Mouse (Mus musculus) megakaryocyte progenitor cell, adult 5-6 weeks (primary cell): Measurements from ENCODE around the gene Aldh1l1. TPM values are rescaled to one million over a fixed set of nuclear protein-coding genes. Genes with fewer than 3 reads are reported as not detected.
A peak's percentile ranks its signal among the peaks of the same experiment; 100 is the strongest.

Experiments used
- ATAC-seq: replicated peaks from 2 replicates; pipeline ENCODE4 v1.8.0; 2016; ENCODE audit warnings: mild to moderate bottlenecking, moderate TSS enrichment, inconsistent platforms; ENCODE audit not compliant: poor library complexity
- total RNA-seq, 2 experiments: library from RNA; stranded (forward) in 1 of 2; stranded (reverse) in 1 of 2; fragments of 157-497, 149-512 nt in 1 of 2; fragments of 200-1000 nt in 1 of 2; gene quantifications; 2 replicates each; pipeline versions ENCODE4 v1.2.3 to v1.2.4; 2015 to 2017

Aldh1l1 gene
- total RNA-seq, 2 experiments from 2014 or later: 1.1 to 2.0 TPM

DNA sequence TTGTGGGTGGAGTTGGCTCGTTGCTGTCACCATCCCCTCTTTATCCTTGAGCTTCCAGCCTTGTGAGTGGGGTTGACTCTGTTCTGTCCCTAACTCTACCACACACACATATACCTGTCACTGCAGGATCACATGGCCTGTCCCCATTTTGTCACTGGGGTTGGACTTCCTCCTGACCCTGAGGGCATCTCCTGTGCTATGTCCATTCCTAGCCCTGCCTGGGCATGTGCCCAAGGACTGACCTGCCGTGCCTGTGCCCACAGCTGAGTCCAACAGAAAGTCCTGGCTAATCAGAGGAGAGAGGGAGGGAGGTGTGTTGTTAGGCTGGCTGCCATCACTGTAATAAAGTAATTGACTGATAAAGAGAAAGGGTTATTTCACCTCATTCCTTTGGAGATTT lies 58.2 kb downstream of the Aldh1l1 start:
- no peak for ATAC-seq

DNA sequence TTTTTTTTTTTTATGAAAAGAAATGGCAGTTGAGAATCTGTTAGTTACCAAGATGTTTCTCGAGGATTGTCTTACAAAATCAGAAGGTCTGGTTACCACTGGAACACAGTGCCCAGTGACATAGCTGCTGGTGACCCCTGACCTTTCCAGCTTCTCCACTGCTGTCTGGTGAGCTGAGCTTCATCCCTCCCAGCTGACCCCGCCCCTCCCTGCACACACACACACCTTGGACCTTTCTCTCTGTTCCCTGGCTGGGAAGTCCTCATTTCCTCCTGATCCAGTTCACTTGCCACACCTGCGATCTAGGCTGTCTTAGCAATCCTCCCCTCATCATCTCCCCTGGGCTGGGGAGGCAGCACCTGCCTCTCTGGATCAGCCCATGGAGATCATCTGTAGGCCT lies 60.0 kb downstream of the Aldh1l1 start:
- ATAC-seq: no peak

DNA sequence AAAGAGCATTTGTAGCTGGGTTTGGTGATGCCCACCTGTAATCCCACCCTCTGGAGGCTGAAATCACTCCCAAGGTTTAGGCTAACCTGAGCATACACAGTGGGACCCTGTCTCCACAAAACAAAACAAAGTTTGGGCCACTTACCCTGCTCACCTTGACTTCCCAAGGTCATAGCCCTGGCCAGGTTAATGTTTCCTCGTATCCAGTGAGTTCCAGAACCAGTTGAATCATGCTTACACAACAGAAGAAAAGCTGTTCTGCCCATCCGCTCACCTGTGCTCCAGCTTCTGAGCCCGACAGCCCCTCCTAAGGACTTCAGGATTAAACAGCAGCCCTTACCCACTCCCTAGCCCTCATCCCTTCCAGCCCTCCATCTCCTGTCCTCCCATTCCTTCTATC lies 60.8 kb downstream of the Aldh1l1 start:
- no peak for ATAC-seq

DNA sequence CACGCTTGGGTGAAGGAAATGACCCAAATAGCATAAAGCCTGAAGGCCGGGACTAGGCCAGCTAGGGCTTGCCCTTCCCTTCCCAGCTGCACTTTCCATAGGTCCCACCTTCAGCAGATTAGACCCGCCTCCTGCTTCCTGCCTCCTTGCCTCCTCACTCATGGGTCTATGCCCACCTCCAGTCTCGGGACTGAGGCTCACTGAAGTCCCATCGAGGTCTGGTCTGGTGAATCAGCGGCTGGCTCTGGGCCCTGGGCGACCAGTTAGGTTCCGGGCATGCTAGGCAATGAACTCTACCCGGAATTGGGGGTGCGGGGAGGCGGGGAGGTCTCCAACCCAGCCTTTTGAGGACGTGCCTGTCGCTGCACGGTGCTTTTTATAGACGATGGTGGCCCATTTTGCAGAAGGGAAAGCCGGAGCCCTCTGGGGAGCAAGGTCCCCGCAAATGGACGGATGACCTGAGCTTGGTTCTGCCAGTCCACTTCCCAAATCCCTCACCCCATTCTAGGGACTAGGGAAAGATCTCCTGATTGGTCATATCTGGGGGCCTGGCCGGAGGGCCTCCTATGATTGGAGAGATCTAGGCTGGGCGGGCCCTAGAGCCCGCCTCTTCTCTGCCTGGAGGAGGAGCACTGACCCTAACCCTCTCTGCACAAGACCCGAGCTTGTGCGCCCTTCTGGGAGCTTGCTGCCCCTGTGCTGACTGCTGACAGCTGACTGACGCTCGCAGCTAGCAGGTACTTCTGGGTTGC lies 64.1 kb downstream of the Aldh1l1 start:
- ATAC-seq: peak; percentile 88

DNA sequence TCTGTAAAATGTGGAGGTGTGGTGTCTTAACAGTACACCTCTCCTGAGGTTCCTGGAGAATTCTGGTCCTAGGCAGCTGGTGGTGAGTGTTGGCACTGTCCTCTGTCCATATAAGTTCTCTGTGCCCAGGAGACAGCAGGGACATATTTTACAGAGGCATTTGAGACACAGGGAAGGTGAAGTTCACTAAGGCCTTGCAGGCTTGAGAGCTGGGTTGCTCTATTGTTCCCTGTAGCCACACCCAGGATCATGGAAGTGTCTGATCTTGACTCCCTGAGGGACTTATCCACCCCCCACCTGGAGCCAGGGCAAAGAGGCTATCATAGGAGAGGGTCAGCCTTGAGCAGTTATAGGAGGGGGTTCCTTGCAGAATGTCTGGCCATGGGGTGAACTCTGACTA lies 65.0 kb downstream of the Aldh1l1 start:
- no peak for ATAC-seq

DNA sequence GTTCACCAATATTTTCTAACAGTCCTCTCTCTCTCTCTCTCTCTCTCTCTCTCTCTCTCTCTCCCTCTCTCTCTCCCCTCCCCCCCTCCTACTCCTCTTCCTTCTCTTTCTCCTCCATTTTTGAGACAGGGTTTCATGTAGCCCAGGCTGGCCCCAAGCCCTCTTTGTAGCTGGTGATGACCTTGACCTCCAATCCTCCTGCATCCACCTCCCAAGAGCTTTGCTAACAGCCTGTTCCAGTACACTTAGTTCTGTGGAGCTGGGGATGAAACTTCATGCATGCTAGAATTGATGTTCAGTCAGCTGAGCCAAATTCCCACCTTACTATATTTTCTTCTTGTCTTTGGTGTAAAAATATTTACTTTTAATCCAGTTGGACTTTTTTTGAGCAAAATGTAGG lies 67.0 kb downstream of the Aldh1l1 start:
- no peak for ATAC-seq

DNA sequence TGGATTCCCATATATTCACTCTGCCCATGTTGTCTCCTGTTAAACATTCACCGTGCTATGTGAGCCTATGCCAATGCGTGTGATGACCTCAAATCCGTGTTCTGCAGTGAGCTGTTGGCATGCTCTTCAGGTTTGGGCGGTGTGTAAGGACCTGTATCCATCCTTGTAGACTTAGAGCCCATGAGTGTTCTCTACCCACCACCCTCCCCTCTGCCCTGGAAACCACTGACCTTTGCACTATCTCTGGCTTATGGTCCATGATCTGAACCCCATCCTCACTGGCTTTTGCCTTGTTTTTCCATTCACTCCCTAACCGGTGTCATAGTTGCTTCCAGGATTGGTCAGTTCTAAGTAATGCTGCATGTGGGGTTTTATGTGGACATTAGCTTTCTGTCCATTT lies 67.5 kb downstream of the Aldh1l1 start:
- ATAC-seq: no peak

DNA sequence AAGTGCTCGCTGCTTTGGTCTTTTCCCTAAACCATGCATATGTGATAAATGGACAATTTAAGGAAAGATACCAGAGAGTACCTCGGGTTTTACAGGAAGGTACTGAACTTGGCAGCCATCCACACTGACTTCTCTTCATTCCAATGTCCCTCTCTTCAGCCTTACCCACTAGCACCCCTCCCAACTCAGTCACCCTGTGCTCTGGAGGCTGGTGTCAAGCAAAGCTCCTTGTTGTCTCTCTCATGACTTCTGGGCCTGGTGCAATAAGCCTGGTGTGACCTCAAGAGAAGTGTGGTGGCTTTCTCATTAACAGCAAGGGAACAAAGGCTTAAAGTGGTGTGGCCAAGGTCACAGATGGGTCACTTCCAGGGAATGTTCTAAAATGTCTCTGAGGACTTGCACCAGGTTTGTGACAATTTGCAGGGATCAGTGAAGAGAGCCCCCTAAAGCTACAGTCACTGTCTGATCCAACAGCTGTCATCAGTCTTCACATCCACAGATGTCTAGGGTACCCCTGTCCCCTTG lies 70.4 kb downstream of the Aldh1l1 start:
- ATAC-seq: no peak

DNA sequence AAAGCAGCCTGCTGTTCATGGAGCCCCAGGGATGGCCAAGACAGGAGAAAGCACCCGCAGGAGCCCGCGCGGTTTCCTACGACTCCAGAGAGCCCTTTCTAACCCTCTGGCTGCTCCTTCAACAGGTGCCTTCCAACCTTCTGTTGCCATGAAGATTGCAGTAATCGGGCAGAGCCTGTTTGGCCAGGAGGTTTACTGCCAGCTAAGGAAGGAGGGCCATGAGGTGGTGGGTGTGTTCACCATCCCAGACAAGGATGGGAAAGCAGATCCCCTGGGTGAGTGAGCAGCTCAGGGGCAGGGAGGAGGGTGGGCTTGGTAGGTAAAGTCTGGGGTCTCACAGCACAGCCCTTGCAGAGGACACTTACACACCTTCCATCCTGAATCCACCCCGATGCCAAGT lies 70.8 kb downstream of the Aldh1l1 start:
- ATAC-seq: no peak

DNA sequence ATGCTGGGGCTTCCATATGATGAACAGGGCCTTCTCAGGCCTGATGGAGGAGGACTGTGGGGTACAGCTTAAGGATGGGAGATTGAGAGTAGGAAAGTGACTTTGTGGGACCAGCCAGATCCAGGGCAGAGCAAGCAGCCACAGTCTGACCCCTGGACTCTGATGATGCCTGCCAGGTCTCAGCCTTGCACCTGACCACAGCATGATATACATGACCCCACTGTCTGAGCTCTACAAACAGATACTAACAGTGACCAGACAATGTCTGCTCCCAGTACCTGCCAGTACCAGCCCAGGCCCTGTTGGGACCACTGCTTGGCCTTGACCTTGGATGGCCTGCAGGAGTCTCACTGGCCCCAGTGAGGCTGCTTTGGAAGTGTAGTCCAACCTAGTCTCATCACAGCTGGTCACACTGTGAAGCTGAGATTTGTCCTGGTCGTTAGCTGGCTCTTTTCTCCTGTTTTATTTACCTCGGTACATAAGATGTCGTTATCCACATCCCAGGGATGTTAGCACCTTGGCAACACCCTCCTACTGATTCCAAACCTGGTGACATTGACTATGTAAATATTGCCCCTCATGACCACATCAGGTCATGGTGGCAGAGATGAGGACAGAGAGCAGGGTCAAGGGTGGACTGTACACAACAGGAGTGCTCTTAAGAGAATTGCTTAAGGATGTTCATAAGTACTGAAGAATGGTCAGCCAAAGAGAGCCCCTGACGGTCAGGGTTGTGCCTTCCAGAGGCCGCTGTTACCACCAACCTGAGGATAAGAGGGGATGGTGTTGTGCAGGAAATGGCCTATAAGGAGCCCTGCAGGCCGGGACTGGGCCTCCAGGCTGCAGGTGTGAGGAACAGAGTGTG lies 71.8 kb downstream of the Aldh1l1 start:
- ATAC-seq: no peak

DNA sequence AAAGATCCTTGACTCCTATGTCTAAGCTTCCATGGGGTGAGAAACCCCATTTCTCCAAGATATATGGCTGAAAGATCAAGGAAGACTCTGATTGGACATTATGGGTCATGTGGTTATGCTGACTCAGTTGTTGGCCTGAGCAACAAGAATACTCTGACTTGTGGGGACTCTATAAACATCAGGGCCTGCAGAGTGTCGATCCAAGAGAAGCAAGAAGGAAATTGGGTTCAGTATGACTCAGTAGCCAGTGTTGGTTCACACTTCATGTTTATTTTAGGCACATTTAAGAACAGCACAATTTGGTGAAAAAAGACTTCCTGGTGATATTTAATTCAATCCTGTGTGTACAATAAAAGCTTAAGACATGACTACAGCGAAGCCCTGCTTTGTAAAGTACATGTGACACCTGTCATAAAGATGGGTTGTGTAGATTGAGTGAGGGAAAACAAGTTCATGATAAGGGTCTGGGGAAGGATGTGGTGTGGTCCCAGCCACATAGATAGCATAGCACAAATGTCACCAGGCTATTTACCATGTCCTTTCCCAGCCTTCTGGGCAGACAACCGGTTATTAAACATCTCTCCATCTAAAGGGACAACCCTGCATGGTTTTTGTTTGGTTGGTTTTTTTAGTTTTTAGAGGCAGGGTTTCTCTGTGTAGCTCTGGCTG lies 74.3 kb downstream of the Aldh1l1 start:
- peak; percentile 31; the same call in 1 of the 2 replicates for ATAC-seq

DNA sequence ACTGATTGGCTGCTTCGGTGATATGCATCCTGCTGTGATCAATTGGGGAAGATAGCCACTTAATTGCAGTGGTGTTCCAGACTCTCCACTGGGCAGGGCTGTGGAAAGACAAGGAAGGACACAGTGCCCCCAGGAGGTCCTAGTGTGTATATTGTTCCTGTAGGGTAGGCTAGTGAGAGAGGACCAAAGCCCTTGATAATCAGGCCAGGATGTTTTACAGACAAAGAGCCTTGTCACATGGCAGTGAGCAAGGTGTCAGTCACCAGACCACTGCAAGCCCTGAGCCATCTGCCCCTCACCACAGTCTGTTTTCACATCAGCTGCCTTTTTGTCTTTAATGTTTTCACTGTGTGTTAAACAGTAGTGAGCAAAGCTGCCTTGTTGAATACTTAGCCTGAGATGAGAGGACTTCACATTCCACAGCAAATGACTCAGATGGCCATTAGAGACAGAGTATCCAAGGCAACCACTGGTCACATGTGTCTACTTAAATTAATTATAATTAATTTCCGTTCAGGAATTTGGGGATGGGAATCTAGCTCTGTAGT lies 75.1 kb downstream of the Aldh1l1 start:
- peak; percentile 48 for ATAC-seq

DNA sequence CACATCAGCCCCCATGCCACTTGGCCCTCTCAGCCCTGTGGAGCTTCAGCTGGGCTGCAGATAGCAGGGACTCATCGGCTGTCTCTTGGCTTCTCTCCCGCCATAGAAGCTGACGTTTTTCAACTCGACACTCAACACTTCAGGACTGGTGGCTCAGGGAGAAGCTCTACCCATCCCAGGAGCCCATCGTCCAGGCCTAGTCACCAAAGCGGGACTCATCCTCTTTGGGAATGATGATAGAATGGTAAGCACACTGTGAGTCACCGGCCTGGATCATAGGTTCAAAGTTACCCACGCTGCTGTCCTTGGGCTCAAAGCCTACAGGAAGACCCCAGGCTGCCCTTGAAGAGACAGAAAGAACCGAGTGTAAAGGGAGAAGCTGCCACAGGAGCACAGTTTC lies 78.0 kb downstream of the Aldh1l1 start:
- ATAC-seq: no peak

DNA sequence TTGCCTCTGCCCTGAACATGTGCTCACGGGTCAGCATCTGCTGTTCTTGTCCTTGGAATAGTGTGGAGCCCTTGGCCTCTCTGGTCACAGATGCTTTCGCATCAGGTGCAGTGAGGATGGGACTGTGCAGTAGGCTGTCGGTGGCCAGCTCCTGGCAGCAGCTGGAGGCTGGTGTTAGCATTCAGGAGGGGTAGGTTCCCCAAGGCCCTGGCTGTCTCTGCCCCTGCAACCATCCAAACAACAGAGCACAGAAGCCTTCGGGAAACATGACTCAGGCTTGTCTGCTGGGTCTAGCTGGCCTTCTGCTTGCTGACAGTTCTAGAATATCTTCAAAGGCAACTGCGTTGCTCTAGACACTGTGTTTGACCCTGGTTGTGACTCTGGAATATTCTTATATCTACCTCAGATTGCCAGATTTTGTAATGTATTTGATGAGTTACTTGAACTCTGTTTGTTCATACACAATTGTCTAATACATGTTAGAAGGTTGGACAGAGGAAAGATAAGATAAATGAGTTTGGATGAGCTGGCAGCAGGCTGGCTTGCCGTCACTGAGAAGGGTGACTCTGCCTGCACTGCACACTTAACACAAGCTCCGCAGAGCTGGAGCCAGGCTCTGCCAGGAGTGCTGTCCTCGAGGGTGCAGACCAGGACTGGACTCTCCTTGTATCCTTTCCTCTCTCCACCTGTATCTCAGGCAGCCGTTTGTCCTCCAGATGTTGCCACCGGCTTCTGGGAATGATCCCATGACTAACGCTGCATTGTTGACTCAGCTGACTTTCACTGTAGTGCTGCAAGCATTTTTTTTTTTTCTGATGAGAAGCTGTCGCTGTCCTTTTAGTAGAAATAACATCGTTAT lies 79.4 kb downstream of the Aldh1l1 start:
- ATAC-seq: no peak

DNA sequence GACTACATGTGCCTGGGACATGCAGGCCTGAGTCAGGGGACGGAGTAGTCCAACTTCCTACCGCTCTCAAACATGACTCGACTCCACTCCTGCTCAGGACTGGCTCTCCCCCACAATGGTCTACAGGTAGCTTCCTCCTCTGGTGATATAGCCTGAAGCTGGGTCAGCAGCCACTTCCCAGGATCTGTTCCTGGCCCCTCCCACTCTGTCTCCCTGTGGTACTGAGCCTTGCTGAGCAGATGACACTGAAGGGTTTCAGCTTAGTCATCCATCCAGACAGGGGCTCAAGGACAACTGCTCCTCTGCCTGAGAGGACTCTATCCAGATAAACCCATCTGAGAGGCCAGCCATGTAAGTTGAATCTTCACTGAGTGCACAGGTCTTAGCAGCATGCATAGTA lies 81.3 kb downstream of the Aldh1l1 start:
- ATAC-seq: no peak

DNA sequence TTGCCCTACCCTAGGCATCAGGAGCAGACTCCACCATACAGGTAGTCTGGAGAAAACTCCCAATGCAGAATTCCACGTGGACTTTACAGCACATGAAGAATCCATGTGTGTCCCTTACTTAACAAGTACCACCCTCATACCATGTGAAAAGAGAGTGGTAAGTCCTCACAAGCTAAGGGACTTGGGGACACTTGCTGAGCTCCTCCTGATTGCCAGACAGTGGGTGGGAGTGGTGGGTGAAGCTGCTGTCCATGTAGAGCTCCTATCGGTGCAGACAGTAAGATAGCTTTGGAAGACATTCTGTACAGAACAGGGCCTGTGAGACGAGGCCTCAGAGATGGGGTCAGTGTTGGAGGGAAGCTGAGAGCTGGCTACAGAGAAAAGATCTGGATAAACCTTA lies 81.7 kb downstream of the Aldh1l1 start:
- no peak for ATAC-seq

DNA sequence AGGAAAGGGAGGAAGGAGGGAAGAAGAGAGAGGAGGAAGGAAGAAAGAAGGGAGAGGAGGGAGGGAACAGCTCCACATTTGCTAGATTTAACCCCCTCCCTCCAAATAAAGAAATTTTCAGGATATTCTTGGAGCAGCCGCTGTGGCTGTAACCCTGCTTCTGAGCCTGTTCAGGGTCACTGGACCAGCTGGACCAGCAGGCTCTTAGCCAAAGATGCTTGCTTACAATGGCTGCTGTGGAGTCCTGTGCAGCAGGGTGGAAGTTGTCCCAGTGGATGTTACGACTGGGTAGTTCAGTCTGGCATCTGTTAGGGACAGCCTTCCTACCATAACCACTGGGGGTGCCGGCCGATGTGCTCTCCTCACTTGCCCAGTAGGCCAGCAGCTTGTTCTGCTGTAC lies 82.5 kb downstream of the Aldh1l1 start:
- no peak for ATAC-seq

DNA sequence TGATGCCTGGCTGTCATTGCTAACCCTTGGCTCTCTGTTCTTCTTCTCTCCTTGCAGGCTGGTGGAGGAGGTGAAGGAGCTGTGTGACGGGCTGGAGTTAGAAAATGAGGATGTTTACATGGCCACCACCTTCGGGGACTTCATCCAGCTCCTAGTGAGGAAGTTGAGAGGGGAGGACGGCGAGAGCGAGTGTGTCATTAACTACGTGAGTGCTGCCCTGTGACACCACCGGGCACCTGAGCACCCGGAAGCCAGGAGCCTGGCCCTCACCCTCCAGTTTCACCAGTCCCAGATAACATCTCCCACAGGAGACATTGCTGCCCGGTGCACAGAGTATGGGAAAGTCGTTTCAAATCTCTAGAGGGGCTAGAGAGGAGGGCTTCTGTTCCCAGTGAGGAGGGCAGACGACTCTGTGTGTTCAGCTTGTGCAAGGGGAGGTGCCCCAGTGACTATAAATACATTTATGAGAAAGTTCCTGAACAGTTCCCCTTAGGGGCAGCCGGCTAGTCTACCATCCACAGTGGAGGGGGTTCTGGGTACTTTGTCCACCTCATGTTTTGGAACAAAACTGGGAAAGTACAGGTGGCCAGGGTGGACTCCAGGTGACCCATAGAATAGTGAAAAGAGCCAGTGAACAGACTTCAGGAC lies 83.6 kb downstream of the Aldh1l1 start:
- ATAC-seq: peak; percentile 63

DNA sequence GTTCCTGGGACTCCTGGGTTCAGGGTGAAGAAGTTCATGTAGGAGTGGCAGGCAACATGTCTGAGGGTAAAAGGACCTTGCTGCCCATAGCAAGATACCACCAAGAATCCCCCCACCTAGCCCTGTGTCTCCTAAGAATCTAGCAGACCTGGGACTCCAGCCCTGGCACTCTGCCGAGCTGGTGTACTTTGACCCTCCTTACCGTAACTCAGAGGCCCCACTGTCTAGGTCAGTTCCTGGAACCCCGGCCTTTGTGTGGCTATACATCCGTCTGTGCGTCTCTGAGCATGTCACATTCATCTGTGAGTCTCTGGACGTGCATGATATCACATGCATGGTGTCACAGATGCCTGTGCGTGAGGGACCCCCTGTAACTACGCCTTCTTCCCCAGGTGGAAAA lies 84.2 kb downstream of the Aldh1l1 start:
- no peak for ATAC-seq

DNA sequence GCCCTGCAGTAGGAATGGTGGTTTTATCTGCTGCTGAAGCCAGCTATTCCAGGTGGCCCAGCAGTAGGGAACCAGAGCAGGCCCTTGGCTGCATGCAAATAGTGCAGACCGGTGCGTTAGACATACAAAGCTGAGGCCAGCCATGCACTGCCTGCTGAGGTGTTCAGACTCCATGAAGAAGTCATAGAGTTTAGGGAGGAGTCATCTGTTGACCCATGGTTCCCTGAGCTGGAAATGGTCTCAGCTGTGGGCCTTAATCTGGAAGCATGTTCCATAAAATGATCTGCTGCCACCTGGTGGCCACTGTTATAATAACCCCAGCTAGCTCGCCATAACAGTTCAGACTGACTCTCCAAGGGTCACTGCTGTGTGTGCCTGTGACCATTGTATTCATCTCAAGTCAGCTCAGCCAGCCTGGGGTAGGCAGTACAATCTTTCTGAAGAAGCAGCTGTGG lies 89.1 kb downstream of the Aldh1l1 start:
- ATAC-seq: peak; percentile 89
